Mouse (Mus musculus): ENCODE measurements around the gene Tmem150a. TPM values are rescaled to one million over a fixed set of nuclear protein-coding genes. Genes with fewer than 3 reads are reported as not detected.

Tmem150a gene
- 12.8 and 12.9 TPM in 2 replicates for polyA plus RNA-seq (2016; fragmentation: Nextera tagmentation; extraction: Ambion mirVana)

- Histone ChIP-seq H3K27me3 (replicated peaks) (no peaks in the 10 kb centered on the region), H3K9me3 (no peaks in the 10 kb centered on the region), H3K4me1 (peaks cover 17% of the 10 kb centered on the region), H3K9ac (peak within 1 kb of the TSS; percentile 67), H3K4me2 (replicated peaks) (peak within 1 kb of the TSS; percentile 93), H3K4me3 (peak within 1 kb of the TSS; percentile 59), H3K27ac (no peak within 1 kb of the TSS), H3K36me3 (peaks cover 35% of the 10 kb centered on the region)
- peak; percentile 88 for ATAC-seq (ENCODE audit: low FRiP score, low read depth)
- under 1% methylated on average over 71 of the region's 71 CpGs for WGBS
Observed at GRCm38 (mm10) chr6:72355066-72355911, at the start of gene Tmem150a. Tmem150a (plus strand) TSS chr6:72355447.

GRCm38 (mm10) chr6:72312198-72312597 lies 43.0 kb upstream of the Tmem150a start:
- no peak for ATAC-seq (ENCODE audit: low FRiP score, low read depth)
- H3K9me3 ChIP-seq, result no peaks in the 10 kb centered on the region
- WGBS, result 92% methylated on average over 3 of the region's 3 CpGs

GRCm38 (mm10) chr6:72313124-72313867 lies 42.0 kb upstream of the Tmem150a start:
- peaks cover 34% of the 10 kb centered on the region for H3K36me3 ChIP-seq
- H3K27me3 ChIP-seq (replicated peaks), result no peaks in the 10 kb centered on the region
- no peak overlapping the region for H3K4me3 ChIP-seq
- no peak overlapping the region for H3K27ac ChIP-seq
- no peak for ATAC-seq (ENCODE audit: low FRiP score, low read depth)
- no peaks in the 10 kb centered on the region for H3K4me1 ChIP-seq
- H3K9ac ChIP-seq, result no peak overlapping the region
- WGBS, result 88% methylated on average over 11 of the region's 11 CpGs
- no peak overlapping the region for H3K4me2 ChIP-seq (replicated peaks)
- H3K9me3 ChIP-seq, result no peaks in the 10 kb centered on the region

More at GRCm38 (mm10) chr6:72312198-72312597, 43.0 kb upstream of the Tmem150a start:
- no peak overlapping the region for H3K9ac ChIP-seq
- no peak overlapping the region for H3K4me3 ChIP-seq
- H3K4me1 ChIP-seq, result no peaks in the 10 kb centered on the region
- no peak overlapping the region for H3K27ac ChIP-seq
- no peaks in the 10 kb centered on the region for H3K27me3 ChIP-seq (replicated peaks)
- no peak overlapping the region for H3K4me2 ChIP-seq (replicated peaks)
- H3K36me3 ChIP-seq, result peaks cover 24% of the 10 kb centered on the region

GRCm38 (mm10) chr6:72315384-72315783 lies 39.9 kb upstream of the Tmem150a start:
- no peaks in the 10 kb centered on the region for H3K9me3 ChIP-seq
- peaks cover 55% of the 10 kb centered on the region for H3K36me3 ChIP-seq
- no peak for ATAC-seq (ENCODE audit: low FRiP score, low read depth)
- WGBS, result 85% methylated on average over 2 of the region's 2 CpGs
- H3K4me1 ChIP-seq, result no peaks in the 10 kb centered on the region
- H3K4me2 ChIP-seq (replicated peaks), result no peak overlapping the region
- H3K27me3 ChIP-seq (replicated peaks), result no peaks in the 10 kb centered on the region
- no peak overlapping the region for H3K4me3 ChIP-seq
- H3K27ac ChIP-seq, result no peak overlapping the region
- H3K9ac ChIP-seq, result no peak overlapping the region

GRCm38 (mm10) chr6:72316044-72316443 lies 39.2 kb upstream of the Tmem150a start:
- H3K4me2 ChIP-seq (replicated peaks), result no peak overlapping the region
- ATAC-seq (ENCODE audit: low FRiP score, low read depth), result no peak
- no peaks in the 10 kb centered on the region for H3K9me3 ChIP-seq
- no peak overlapping the region for H3K9ac ChIP-seq
- H3K27ac ChIP-seq, result no peak overlapping the region
- 78% methylated on average over 1 of the region's 1 CpGs for WGBS
- H3K27me3 ChIP-seq (replicated peaks), result no peaks in the 10 kb centered on the region
- no peaks in the 10 kb centered on the region for H3K4me1 ChIP-seq
- H3K4me3 ChIP-seq, result no peak overlapping the region
- H3K36me3 ChIP-seq, result peaks cover 62% of the 10 kb centered on the region

- Histone ChIP-seq H3K4me1 (no peaks in the 10 kb centered on the region), H3K9me3 (no peaks in the 10 kb centered on the region), H3K4me3 (no peak overlapping the region), H3K27me3 (replicated peaks) (no peaks in the 10 kb centered on the region), H3K4me2 (replicated peaks) (no peak overlapping the region), H3K27ac (no peak overlapping the region), H3K9ac (no peak overlapping the region), H3K36me3 (peaks cover 68% of the 10 kb centered on the region)
- 82% methylated on average over 5 of the region's 5 CpGs for WGBS
- ATAC-seq (ENCODE audit: low FRiP score, low read depth), result no peak
Observed at GRCm38 (mm10) chr6:72318440-72318839, 36.8 kb upstream of the Tmem150a start.

GRCm38 (mm10) chr6:72319019-72319418 lies 36.2 kb upstream of the Tmem150a start:
- Histone ChIP-seq H3K4me3 (no peak overlapping the region), H3K27ac (no peak overlapping the region), H3K36me3 (peaks cover 71% of the 10 kb centered on the region), H3K4me1 (no peaks in the 10 kb centered on the region), H3K9ac (no peak overlapping the region), H3K9me3 (no peaks in the 10 kb centered on the region), H3K4me2 (replicated peaks) (no peak overlapping the region), H3K27me3 (replicated peaks) (no peaks in the 10 kb centered on the region)
- WGBS, result 86% methylated on average over 11 of the region's 11 CpGs
- no peak for ATAC-seq (ENCODE audit: low FRiP score, low read depth)

GRCm38 (mm10) chr6:72322936-72323335 lies 32.3 kb upstream of the Tmem150a start:
- ATAC-seq (ENCODE audit: low FRiP score, low read depth), result no peak
- Histone ChIP-seq H3K27ac (no peak overlapping the region), H3K9me3 (no peaks in the 10 kb centered on the region), H3K9ac (no peak overlapping the region), H3K27me3 (replicated peaks) (no peaks in the 10 kb centered on the region), H3K4me3 (no peak overlapping the region), H3K4me1 (no peaks in the 10 kb centered on the region), H3K4me2 (replicated peaks) (no peak overlapping the region), H3K36me3 (peaks cover 90% of the 10 kb centered on the region)
- 94% methylated on average over 3 of the region's 3 CpGs for WGBS

- H3K27me3 ChIP-seq (replicated peaks), result no peaks in the 10 kb centered on the region
- H3K36me3 ChIP-seq, result peaks cover 91% of the 10 kb centered on the region
- no peaks in the 10 kb centered on the region for H3K4me1 ChIP-seq
- H3K9ac ChIP-seq, result no peak overlapping the region
- no peak overlapping the region for H3K27ac ChIP-seq
- 95% methylated on average over 6 of the region's 6 CpGs for WGBS
- H3K9me3 ChIP-seq, result no peaks in the 10 kb centered on the region
- H3K4me3 ChIP-seq, result no peak overlapping the region
- ATAC-seq (ENCODE audit: low FRiP score, low read depth), result no peak
- H3K4me2 ChIP-seq (replicated peaks), result no peak overlapping the region
Observed at GRCm38 (mm10) chr6:72323786-72324508, 31.3 kb upstream of the Tmem150a start.

GRCm38 (mm10) chr6:72326274-72326673 lies 29.0 kb upstream of the Tmem150a start:
- no peaks in the 10 kb centered on the region for H3K9me3 ChIP-seq
- no peak overlapping the region for H3K27ac ChIP-seq
- ATAC-seq (ENCODE audit: low FRiP score, low read depth), result no peak
- H3K4me2 ChIP-seq (replicated peaks), result no peak overlapping the region
- H3K9ac ChIP-seq, result no peak overlapping the region
- H3K36me3 ChIP-seq, result peaks cover 90% of the 10 kb centered on the region
- no peaks in the 10 kb centered on the region for H3K27me3 ChIP-seq (replicated peaks)
- WGBS, result 86% methylated on average over 6 of the region's 6 CpGs
- H3K4me3 ChIP-seq, result no peak overlapping the region
- H3K4me1 ChIP-seq, result no peaks in the 10 kb centered on the region

GRCm38 (mm10) chr6:72329019-72329418 lies 26.2 kb upstream of the Tmem150a start:
- Histone ChIP-seq H3K36me3 (peaks cover 87% of the 10 kb centered on the region), H3K4me3 (no peak overlapping the region), H3K27me3 (replicated peaks) (no peaks in the 10 kb centered on the region), H3K4me2 (replicated peaks) (no peak overlapping the region), H3K9me3 (no peaks in the 10 kb centered on the region), H3K27ac (no peak overlapping the region), H3K4me1 (no peaks in the 10 kb centered on the region), H3K9ac (no peak overlapping the region)
- 97% methylated on average over 5 of the region's 5 CpGs for WGBS
- ATAC-seq (ENCODE audit: low FRiP score, low read depth), result no peak

GRCm38 (mm10) chr6:72330133-72330532 lies 25.1 kb upstream of the Tmem150a start:
- Histone ChIP-seq H3K4me1 (no peaks in the 10 kb centered on the region), H3K27me3 (replicated peaks) (no peaks in the 10 kb centered on the region), H3K27ac (no peak overlapping the region), H3K4me3 (no peak overlapping the region), H3K9me3 (no peaks in the 10 kb centered on the region), H3K4me2 (replicated peaks) (no peak overlapping the region), H3K9ac (no peak overlapping the region), H3K36me3 (peaks cover 86% of the 10 kb centered on the region)
- 99% methylated on average over 4 of the region's 4 CpGs for WGBS
- ATAC-seq (ENCODE audit: low FRiP score, low read depth), result no peak

Measured in neural tube, embryonic 12.5 days (tissue).